Mouse (Mus musculus) intestine, embryonic 16.5 days (tissue): Measurements from ENCODE around the gene Chaf1a. TPM values are rescaled to one million over a fixed set of nuclear protein-coding genes. Genes with fewer than 3 reads are reported as not detected.
"Not testable (repeated sequence)": the region's sequence is repeated elsewhere in the genome, so short reads cannot be mapped to it uniquely, and the experiment has no call there.

Source experiments
- ATAC-seq: fragments of 200-750 bp; cut with Nextera tagmentation; 2 replicates; pipeline ENCODE4 v1.8.0; 2017; ENCODE audit warnings: moderate TSS enrichment, moderate library complexity
- H3K27ac ChIP-seq: fragments of 300-500 bp; sonication (generic); 2 replicates; pipeline ENCODE4 v1.5.1; 2014; ENCODE audit warnings: mild to moderate bottlenecking, low read length
- H3K27me3 ChIP-seq: fragments of 300-500 bp; sonication (generic); replicated peaks from 2 replicates; pipeline ENCODE4 v1.6.1; 2014; ENCODE audit warnings: low read length, control low read depth, mixed read lengths; ENCODE audit not compliant: control insufficient read depth, insufficient read depth
- H3K36me3 ChIP-seq: fragments of 300-500 bp; sonication (generic); 2 replicates; pipeline ENCODE4 v1.6.1; 2014; ENCODE audit warnings: low read length, control low read depth; ENCODE audit not compliant: control insufficient read depth, insufficient read depth
- H3K4me1 ChIP-seq: fragments of 300-500 bp; sonication (generic); 2 replicates; pipeline ENCODE4 v1.6.1; 2014; ENCODE audit warnings: low read length, control low read depth, mixed read lengths; ENCODE audit not compliant: control insufficient read depth, insufficient read depth
- H3K4me2 ChIP-seq: fragments of 300-500 bp; sonication (generic); 2 replicates; pipeline ENCODE4 v1.6.1; 2014; ENCODE audit warnings: low read depth, low read length, control low read depth
- H3K4me3 ChIP-seq: fragments of 300-500 bp; sonication (generic); 2 replicates; pipeline ENCODE4 v1.5.1; 2014; ENCODE audit warnings: mild to moderate bottlenecking, low read length
- H3K9ac ChIP-seq: fragments of 300-500 bp; sonication (generic); 2 replicates; pipeline ENCODE4 v1.6.1; 2014; ENCODE audit warnings: low read depth, low read length
- H3K9me3 ChIP-seq: fragments of 300-500 bp; sonication (generic); 2 replicates; pipeline ENCODE4 v1.6.1; 2016; ENCODE audit warnings: low read length, control low read depth; ENCODE audit not compliant: control insufficient read depth
- WGBS: fragments of 180-500 bp; shearing (Covaris S2); extraction: QIAGEN DNeasy Blood & Tissue Kit; methylation state at CpG from one replicate; pipeline ENCODE4 v1.1.7; 2014; 5-methylcytosine and 5-hydroxymethylcytosine counted together
- polyA plus RNA-seq: library from polyadenylated mRNA; unstranded; fragments of >200 nt; fragmentation: Nextera tagmentation; extraction: Ambion mirVana; gene quantifications from 2 replicates; pipeline ENCODE4 v1.2.1, GENCODE M21; 2015

The Chaf1a gene
- polyA plus RNA-seq, 1 experiment from 2014 or later, result 16.7 TPM

DNA sequence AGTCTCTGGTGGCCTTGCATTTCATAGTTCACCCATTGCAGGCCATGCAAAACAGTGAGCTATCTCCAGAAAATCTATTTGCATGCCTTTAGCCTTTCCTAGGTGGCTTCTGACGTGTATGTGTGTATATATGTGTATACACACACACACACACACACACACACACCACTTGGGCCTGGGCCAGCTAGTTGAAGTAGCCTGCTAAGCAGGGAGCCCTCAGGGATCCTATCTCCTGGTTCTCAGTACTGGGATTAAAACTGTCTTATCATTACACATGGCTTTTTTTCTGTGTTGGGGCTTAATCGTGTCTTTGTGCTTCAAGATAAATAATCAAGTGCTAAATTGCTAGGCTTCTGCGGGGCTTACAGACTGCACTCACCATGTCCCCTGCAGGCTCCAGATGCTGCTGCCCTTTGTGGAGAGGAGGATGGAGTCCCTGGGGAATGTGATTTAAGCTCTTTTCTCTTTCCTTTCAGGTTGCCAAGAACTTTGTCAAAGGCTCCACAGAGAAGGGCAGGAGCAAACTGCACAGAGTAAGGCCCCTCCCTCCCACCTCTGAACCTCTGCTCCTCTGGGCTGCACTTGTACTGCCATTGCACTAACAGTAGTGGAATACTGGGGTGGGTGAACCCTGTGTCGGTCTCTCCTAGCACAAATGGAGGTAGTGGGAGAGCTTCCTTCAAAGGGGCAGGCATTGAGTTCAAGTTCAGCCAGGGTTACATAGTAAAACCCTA is 15.9 kb downstream of the Chaf1a start:
- WGBS, result 67% methylated on average over 4 of the region's 4 CpGs
- H3K9me3 ChIP-seq, result no peaks in the 10 kb centered on the region

DNA sequence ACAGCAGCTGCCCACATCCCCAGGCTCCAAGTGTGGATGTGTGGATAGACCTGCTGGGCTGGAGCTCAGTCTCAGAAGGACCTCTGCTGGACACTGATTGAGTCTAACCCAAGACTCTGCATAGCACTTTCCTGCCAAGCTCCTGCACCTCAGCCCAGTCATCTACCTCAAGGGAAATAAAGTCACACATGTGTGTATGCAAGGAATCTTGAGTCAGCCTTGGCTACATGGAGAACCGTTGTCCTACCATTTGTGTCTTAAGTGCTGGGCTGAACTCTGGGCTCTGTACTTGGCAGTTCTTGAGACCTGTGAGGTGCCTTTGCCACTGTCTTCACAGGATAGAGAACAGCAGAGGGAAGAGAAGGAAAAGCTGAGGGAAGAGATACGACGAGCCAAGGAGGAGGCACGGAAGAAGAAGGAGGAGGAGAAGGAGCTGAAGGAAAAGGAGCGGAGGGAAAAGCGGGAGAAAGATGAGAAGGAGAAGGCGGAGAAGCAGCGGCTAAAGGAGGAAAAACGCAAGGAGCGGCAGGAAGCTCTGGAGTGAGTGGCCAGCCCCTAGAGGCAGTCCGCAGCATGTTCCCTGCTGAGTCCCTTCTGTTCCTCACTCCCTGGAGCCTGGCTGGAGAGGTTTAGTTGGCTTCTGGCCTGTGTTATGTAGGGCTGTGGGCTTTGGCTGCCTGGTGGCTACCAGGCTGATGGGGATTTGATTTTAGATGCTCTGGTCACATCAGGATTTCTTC is 17.3 kb downstream of the Chaf1a start:
- Histone ChIP-seq H3K4me1 (no peaks in the 10 kb centered on the region), H3K4me2 (no peak overlapping the region), H3K27ac (no peak overlapping the region), H3K4me3 (no peak overlapping the region), H3K36me3 (peaks cover 25% of the 10 kb centered on the region), H3K9me3 (no peaks in the 10 kb centered on the region), H3K27me3 (no peaks in the 10 kb centered on the region), H3K9ac (no peak overlapping the region)
- ATAC-seq, result no peak
- WGBS, result 87% methylated on average over 11 of the region's 11 CpGs

More for the DNA sequence above, 15.9 kb downstream of the Chaf1a start:
- no peak overlapping the region for H3K27ac ChIP-seq
- no peaks in the 10 kb centered on the region for H3K4me1 ChIP-seq
- H3K36me3 ChIP-seq, result peaks cover 22% of the 10 kb centered on the region
- no peaks in the 10 kb centered on the region for H3K27me3 ChIP-seq
- H3K4me2 ChIP-seq, result no peak overlapping the region
- H3K4me3 ChIP-seq, result no peak overlapping the region
- ATAC-seq, result no peak
- H3K9ac ChIP-seq, result no peak overlapping the region

DNA sequence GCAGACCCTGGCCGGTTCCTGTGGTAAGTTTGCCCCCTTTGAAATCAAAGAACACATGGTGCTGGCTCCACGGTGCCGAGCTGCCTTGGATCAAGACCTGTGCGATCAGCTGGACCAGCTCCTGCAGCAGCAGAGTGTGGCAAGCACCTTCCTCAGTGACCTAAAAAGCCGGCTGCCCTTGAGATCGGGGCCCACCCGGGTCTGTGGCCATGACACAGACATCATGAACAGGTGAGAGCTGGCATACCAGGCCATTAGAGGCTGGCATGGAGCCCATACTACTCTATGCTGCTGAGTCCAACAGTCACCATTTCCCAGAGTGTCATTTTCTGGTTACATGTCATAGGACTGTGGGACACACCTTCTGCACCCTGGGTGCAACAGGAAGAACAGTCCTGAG is 21.8 kb downstream of the Chaf1a start:
- no peak overlapping the region for H3K4me2 ChIP-seq
- ATAC-seq, result no peak
- H3K9ac ChIP-seq, result no peak overlapping the region
- WGBS, result 92% methylated on average over 7 of the region's 7 CpGs
- H3K4me3 ChIP-seq, result no peak overlapping the region
- H3K4me1 ChIP-seq, result no peaks in the 10 kb centered on the region
- H3K36me3 ChIP-seq, result peaks cover 52% of the 10 kb centered on the region
- no peaks in the 10 kb centered on the region for H3K9me3 ChIP-seq
- no peaks in the 10 kb centered on the region for H3K27me3 ChIP-seq
- no peak overlapping the region for H3K27ac ChIP-seq

DNA sequence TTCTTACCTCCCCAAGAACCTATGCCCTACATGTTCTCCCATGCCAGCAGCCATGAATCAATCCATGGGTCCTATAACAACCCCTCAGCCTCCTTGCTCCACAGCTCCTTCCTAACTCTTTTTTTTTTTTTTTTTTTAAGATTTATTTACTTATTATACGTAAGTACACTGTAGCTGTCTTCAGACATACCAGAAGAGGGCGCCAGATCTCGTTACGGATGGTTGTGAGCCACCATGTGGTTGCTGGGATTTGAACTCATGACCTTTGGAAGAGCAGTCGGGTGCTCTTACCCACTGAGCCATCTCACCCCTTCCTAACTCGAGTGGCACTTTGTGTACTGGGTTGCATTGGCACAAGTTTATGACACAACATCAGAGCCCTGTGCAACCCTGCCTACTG is 25.5 kb downstream of the Chaf1a start:
- WGBS, result 78% methylated on average over 6 of the region's 6 CpGs
- H3K4me2 ChIP-seq, ATAC-seq, H3K9me3 ChIP-seq, H3K4me1 ChIP-seq, H3K9ac ChIP-seq, H3K27ac ChIP-seq, H3K27me3 ChIP-seq, H3K4me3 ChIP-seq: not testable (repeated sequence)
- peaks cover 64% of the 10 kb centered on the region for H3K36me3 ChIP-seq

DNA sequence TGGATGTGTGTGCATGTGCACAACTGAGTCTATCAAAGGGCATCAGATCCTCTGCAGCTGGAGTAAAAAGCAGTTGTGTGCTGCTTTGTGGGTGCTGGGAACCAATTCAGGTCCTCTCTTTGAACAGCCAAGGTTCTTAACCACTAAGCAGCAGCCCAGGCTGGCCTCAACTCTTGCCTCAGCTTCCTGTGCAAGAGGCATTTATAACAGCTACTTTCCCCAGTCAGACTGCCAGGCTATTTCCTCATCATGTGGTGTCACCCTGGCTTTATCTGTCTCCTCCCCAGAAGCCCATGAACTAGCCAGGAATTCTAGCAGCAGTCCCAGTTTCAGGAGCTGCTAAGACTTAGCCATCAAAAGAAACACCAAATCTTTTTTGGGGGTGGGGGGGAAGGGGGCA is 26.2 kb downstream of the Chaf1a start:
- H3K27me3 ChIP-seq, result no peaks in the 10 kb centered on the region
- ATAC-seq, result no peak
- H3K4me2 ChIP-seq, result no peak overlapping the region
- no peak overlapping the region for H3K4me3 ChIP-seq
- no peaks in the 10 kb centered on the region for H3K4me1 ChIP-seq
- no peak overlapping the region; the same call in 1 of the 2 replicates for H3K27ac ChIP-seq
- H3K9me3 ChIP-seq, result no peaks in the 10 kb centered on the region
- H3K36me3 ChIP-seq, result peaks cover 67% of the 10 kb centered on the region
- H3K9ac ChIP-seq, result no peak overlapping the region

DNA sequence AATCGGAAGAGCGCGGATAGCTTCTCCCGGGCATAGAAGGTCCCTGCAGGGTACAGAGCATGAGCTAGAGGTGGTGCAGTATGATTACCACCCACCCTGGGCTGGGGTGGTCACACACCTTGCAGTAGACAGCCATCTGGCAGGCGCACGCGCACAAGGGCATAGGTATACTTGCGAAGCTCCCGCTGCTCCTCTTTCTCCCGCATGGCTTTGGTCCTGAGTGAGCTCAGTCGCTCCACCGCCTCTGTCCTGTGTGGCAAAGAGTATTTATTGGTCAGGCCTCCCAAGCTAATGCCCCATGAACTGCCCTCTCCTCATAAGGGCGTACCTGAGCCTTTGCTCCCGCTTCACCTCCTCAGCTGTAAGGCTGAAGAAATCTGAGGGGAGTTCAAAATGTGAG is 28.8 kb downstream of the Chaf1a start:
- Histone ChIP-seq H3K27ac (no peak overlapping the region), H3K36me3 (peaks cover 50% of the 10 kb centered on the region), H3K4me2 (no peak overlapping the region), H3K9me3 (no peaks in the 10 kb centered on the region), H3K4me3 (no peak overlapping the region), H3K4me1 (peaks cover 10% of the 10 kb centered on the region), H3K9ac (no peak overlapping the region), H3K27me3 (no peaks in the 10 kb centered on the region)
- ATAC-seq, result no peak
- 95% methylated on average over 14 of the region's 14 CpGs for WGBS

DNA sequence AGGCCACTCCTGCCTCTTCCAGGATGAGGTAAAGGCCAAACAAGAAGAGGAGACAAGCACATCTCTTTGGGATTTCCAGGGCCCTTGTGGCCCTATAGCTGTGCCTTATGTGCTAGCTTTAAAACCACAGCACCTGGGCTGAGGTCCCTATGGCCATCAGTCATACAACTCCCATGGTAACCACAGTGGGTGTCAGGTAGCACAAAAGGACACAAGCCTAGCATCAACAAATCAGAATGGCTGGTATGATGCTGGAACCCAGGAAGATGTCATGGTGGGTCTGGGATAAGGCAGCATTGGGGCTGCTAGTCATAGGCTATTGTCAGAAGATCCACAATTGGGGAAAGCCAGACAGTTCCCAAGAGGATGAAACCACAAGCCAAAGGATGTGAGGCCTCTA is 30.9 kb downstream of the Chaf1a start:
- H3K27me3 ChIP-seq, result no peaks in the 10 kb centered on the region
- H3K36me3 ChIP-seq, result peaks cover 35% of the 10 kb centered on the region
- H3K4me3 ChIP-seq, result no peak overlapping the region
- no peak overlapping the region for H3K4me2 ChIP-seq
- H3K27ac ChIP-seq, result no peak overlapping the region
- H3K9ac ChIP-seq, result no peak overlapping the region
- peaks cover 17% of the 10 kb centered on the region for H3K4me1 ChIP-seq
- ATAC-seq, result no peak
- no peaks in the 10 kb centered on the region for H3K9me3 ChIP-seq

DNA sequence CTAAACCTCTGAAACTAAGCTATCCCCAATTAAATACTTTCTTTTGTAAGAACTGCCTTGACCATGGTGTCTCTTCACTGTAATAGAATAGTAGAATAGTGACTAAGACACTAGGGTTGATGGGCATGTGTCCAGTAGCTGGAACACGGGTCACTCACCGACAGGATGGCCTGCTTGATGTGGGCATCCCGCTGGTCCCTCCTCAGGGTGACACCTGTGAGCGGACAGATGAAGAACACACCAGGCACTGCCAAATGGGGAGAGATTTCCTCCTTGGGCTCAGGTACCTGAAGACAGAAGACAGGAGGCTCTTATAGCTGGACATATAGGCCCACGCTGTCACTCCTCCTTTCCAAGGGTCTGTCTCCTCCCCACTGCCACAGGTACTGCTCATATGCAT is 32.0 kb downstream of the Chaf1a start:
- no peak for ATAC-seq
- H3K27ac ChIP-seq, result no peak overlapping the region
- WGBS, result 90% methylated on average over 5 of the region's 5 CpGs
- peaks cover 17% of the 10 kb centered on the region for H3K4me1 ChIP-seq
- no peak overlapping the region for H3K4me2 ChIP-seq
- no peaks in the 10 kb centered on the region for H3K9me3 ChIP-seq
- no peak overlapping the region for H3K4me3 ChIP-seq
- H3K36me3 ChIP-seq, result peaks cover 31% of the 10 kb centered on the region
- no peak overlapping the region for H3K9ac ChIP-seq
- no peaks in the 10 kb centered on the region for H3K27me3 ChIP-seq

DNA sequence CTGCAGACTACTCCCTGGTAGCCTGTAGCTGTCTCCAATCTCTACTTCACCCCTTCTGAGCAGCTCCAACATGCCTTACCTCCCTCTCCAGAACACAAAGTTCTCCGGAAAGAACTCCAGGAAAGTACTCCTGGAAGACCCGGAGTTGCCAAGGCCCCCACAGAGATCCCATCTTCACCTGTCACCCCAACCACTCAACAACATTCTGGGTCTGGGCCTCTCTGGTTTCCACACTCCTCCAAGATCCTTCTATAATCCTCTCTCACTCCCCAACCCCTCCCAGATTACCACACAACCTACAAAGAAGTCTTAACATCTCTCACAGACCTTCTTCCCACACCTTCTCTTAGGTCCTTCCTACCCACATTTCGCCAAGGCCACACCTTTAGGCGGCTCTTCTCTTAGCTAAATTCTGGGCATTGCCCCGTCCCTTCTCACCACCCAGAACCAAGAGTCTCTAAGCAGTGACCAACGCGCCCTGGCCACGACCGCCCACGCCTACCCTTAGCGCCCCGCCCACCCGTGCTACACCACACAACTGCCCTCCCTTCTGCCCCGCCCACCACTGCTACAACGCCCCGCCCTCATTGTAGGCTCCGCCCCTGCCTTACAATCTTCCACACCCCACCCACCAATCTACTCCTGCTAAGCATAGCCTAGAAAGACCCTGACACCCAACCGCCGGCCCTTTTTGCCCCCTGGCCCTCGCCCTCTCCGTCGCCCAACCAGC is 34.0 kb downstream of the Chaf1a start:
- H3K4me1 ChIP-seq, result peaks cover 17% of the 10 kb centered on the region
- H3K4me3 ChIP-seq, result peak overlapping the region; percentile 96
- peaks cover 20% of the 10 kb centered on the region for H3K36me3 ChIP-seq
- no peaks in the 10 kb centered on the region for H3K27me3 ChIP-seq
- H3K27ac ChIP-seq, result peak overlapping the region; percentile 99
- H3K9me3 ChIP-seq, result no peaks in the 10 kb centered on the region
- H3K9ac ChIP-seq, result peak overlapping the region; percentile 89
- WGBS, result 8% methylated on average over 22 of the region's 22 CpGs
- ATAC-seq, result peak; percentile 43
- H3K4me2 ChIP-seq, result peak overlapping the region; percentile 83
